Mouse (Mus musculus) left cerebral cortex, postnatal 10 days (tissue): ENCODE results near the gene Rnasel. TPM values are rescaled to one million over a fixed set of nuclear protein-coding genes. Genes with fewer than 3 reads are reported as not detected.
A peak's percentile ranks its signal among the peaks of the same experiment; 100 is the strongest.

Source experiments
- DNase-seq, 2 experiments: peaks; one replicate each; pipeline ENCODE4 v3.0.0; 2021 to 2022; ENCODE audit warnings: low spot score in 2 of 2, mixed read lengths in 1 of 2; ENCODE audit errors: extremely low spot score in 1 of 2
- intact Hi-C: fragments of 180-260 bp; cut with DNase I; formaldehyde crosslinking; loops from one replicate; pipeline ENCODE4 v1.15.1; 2025
- total RNA-seq, 2 experiments: library from RNA; stranded (reverse); gene quantifications; 2 replicates each; pipeline ENCODE4 v1.2.3; 2021

The Rnasel gene
- 10 to 100 TPM; 13.2 to 13.5 TPM for total RNA-seq

GRCm38 (mm10) chr1:153749211-153749801, at the start of gene Rnasel:
Rnasel (plus strand) TSS chr1:153749426.
- intact Hi-C loops: loop anchor here (5.0 kb wide), 2 partner anchors 98 to 433 kb away; no protein-coding TSS in a partner anchor
- DNase-seq: peak; percentile 60 to 67

- DNase-seq: no peak
- intact Hi-C loops: no loop called here
Measured at GRCm38 (mm10) chr1:153700448-153701063, 48.7 kb upstream of the Rnasel start.

GRCm38 (mm10) chr1:153701461-153701860, 47.8 kb upstream of the Rnasel start:
- intact Hi-C loops: no loop called here
- DNase-seq: no peak

- no peak for DNase-seq
- intact Hi-C loops: no loop called here
Measured at GRCm38 (mm10) chr1:153702166-153702852, 46.9 kb upstream of the Rnasel start.

- intact Hi-C loops: no loop called here
- DNase-seq: no peak
Measured at GRCm38 (mm10) chr1:153702853-153703410, 46.3 kb upstream of the Rnasel start.

- intact Hi-C loops: no loop called here
- DNase-seq: peak; percentile 62 to 64
Measured at GRCm38 (mm10) chr1:153703445-153703991, 45.7 kb upstream of the Rnasel start.

GRCm38 (mm10) chr1:153704174-153704573, 45.1 kb upstream of the Rnasel start:
- no peak for DNase-seq
- intact Hi-C loops: no loop called here

GRCm38 (mm10) chr1:153704996-153705395, 44.2 kb upstream of the Rnasel start:
- no peak for DNase-seq
- intact Hi-C loops: no loop called here

GRCm38 (mm10) chr1:153708626-153709025, 40.6 kb upstream of the Rnasel start:
- intact Hi-C loops: no loop called here
- no peak for DNase-seq

GRCm38 (mm10) chr1:153709451-153709850, 39.8 kb upstream of the Rnasel start:
- no peak for DNase-seq
- intact Hi-C loops: no loop called here

- intact Hi-C loops: no loop called here
Measured at GRCm38 (mm10) chr1:153711544-153712262, 37.5 kb upstream of the Rnasel start.

GRCm38 (mm10) chr1:153712633-153713032, 36.6 kb upstream of the Rnasel start:
- intact Hi-C loops: no loop called here
- no peak for DNase-seq

More at GRCm38 (mm10) chr1:153711544-153712262, 37.5 kb upstream of the Rnasel start:
- DNase-seq: no peak

- no peak for DNase-seq
- intact Hi-C loops: no loop called here
Measured at GRCm38 (mm10) chr1:153717990-153718389, 31.2 kb upstream of the Rnasel start.

GRCm38 (mm10) chr1:153720935-153721334, 28.3 kb upstream of the Rnasel start:
- DNase-seq: no peak
- intact Hi-C loops: no loop called here

GRCm38 (mm10) chr1:153721565-153722310, 27.5 kb upstream of the Rnasel start:
- no peak for DNase-seq
- intact Hi-C loops: no loop called here

GRCm38 (mm10) chr1:153723426-153723825, 25.8 kb upstream of the Rnasel start:
- intact Hi-C loops: no loop called here
- no peak for DNase-seq

GRCm38 (mm10) chr1:153726636-153727035, 22.6 kb upstream of the Rnasel start:
- intact Hi-C loops: no loop called here
- no peak for DNase-seq

- intact Hi-C loops: no loop called here
- DNase-seq: no peak
Measured at GRCm38 (mm10) chr1:153729806-153730205, 19.4 kb upstream of the Rnasel start.
